Mouse (Mus musculus) intestine, embryonic 16.5 days (tissue): Measurements from ENCODE around the gene Tspoap1. TPM values are rescaled to one million over a fixed set of nuclear protein-coding genes. Genes with fewer than 3 reads are reported as not detected.

ENCODE experiments used
- ATAC-seq: fragments of 200-750 bp; cut with Nextera tagmentation; 2 replicates; pipeline ENCODE4 v1.8.0; 2017; ENCODE audit warnings: moderate TSS enrichment, moderate library complexity
- H3K27ac ChIP-seq: fragments of 300-500 bp; sonication (generic); 2 replicates; pipeline ENCODE4 v1.5.1; 2014; ENCODE audit warnings: mild to moderate bottlenecking, low read length
- H3K27me3 ChIP-seq: fragments of 300-500 bp; sonication (generic); replicated peaks from 2 replicates; pipeline ENCODE4 v1.6.1; 2014; ENCODE audit warnings: low read length, control low read depth, mixed read lengths; ENCODE audit not compliant: control insufficient read depth, insufficient read depth
- H3K36me3 ChIP-seq: fragments of 300-500 bp; sonication (generic); 2 replicates; pipeline ENCODE4 v1.6.1; 2014; ENCODE audit warnings: low read length, control low read depth; ENCODE audit not compliant: control insufficient read depth, insufficient read depth
- H3K4me1 ChIP-seq: fragments of 300-500 bp; sonication (generic); 2 replicates; pipeline ENCODE4 v1.6.1; 2014; ENCODE audit warnings: low read length, control low read depth, mixed read lengths; ENCODE audit not compliant: control insufficient read depth, insufficient read depth
- H3K4me2 ChIP-seq: fragments of 300-500 bp; sonication (generic); 2 replicates; pipeline ENCODE4 v1.6.1; 2014; ENCODE audit warnings: low read depth, low read length, control low read depth
- H3K4me3 ChIP-seq: fragments of 300-500 bp; sonication (generic); 2 replicates; pipeline ENCODE4 v1.5.1; 2014; ENCODE audit warnings: mild to moderate bottlenecking, low read length
- H3K9ac ChIP-seq: fragments of 300-500 bp; sonication (generic); 2 replicates; pipeline ENCODE4 v1.6.1; 2014; ENCODE audit warnings: low read depth, low read length
- H3K9me3 ChIP-seq: fragments of 300-500 bp; sonication (generic); 2 replicates; pipeline ENCODE4 v1.6.1; 2016; ENCODE audit warnings: low read length, control low read depth; ENCODE audit not compliant: control insufficient read depth
- WGBS: fragments of 180-500 bp; shearing (Covaris S2); extraction: QIAGEN DNeasy Blood & Tissue Kit; methylation state at CpG from one replicate; pipeline ENCODE4 v1.1.7; 2014; 5-methylcytosine and 5-hydroxymethylcytosine counted together
- polyA plus RNA-seq: library from polyadenylated mRNA; unstranded; fragments of >200 nt; fragmentation: Nextera tagmentation; extraction: Ambion mirVana; gene quantifications from 2 replicates; pipeline ENCODE4 v1.2.1, GENCODE M21; 2015

Gene Tspoap1
- polyA plus RNA-seq, 1 experiment from 2014 or later = 1.2 TPM

GRCm38 (mm10) chr11:87790088-87790487 is 29.7 kb downstream of the Tspoap1 start:
- Histone ChIP-seq H3K4me1 (no peaks in the 10 kb centered on the region), H3K4me3 (no peak overlapping the region)
- 87% methylated on average over 6 of the region's 6 CpGs for WGBS

DNA sequence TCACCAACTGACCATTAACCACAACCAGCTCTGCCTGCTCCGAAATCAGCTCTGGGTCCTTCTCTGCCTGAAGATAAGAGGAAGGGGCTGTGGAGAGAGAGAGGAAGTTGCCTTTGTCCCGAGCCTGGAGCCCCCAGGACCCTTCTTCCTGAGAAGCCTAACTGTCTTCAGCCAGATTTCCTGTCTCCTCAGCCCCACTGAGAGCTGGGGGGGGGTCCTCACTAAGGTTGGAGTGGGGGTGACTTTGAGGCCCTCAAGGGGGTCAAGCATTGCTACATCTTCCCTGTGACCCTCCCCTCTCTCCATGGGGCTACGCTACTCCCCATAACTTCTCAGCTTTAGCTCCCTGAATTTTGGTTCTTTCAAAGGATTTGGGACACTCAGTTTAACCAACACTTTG is 33.1 kb downstream of the Tspoap1 start, which contains the start of gene Mpo:
Mpo (plus strand) TSS at position 122 of the 400 bp plus-strand sequence.
- no peak for ATAC-seq
- no peaks in the 10 kb centered on the region for H3K9me3 ChIP-seq
- H3K27ac ChIP-seq = no peak within 1 kb of the TSS
- no peak within 1 kb of the TSS for H3K9ac ChIP-seq
- H3K36me3 ChIP-seq = no peaks in the 10 kb centered on the region
- no peaks in the 10 kb centered on the region for H3K4me1 ChIP-seq
- WGBS = 63% methylated on average over 3 of the region's 3 CpGs
- H3K4me2 ChIP-seq = no peak within 1 kb of the TSS
- no peak within 1 kb of the TSS for H3K4me3 ChIP-seq
- H3K27me3 ChIP-seq = 0 out of 2 replicates have a peak, but pooled peaks cover 2% of the 10 kb centered on the region

More at GRCm38 (mm10) chr11:87790088-87790487, 29.7 kb downstream of the Tspoap1 start:
- Histone ChIP-seq H3K27me3 (no peaks in the 10 kb centered on the region), H3K27ac (no peak overlapping the region), H3K4me2 (no peak overlapping the region), H3K9ac (no peak overlapping the region), H3K9me3 (no peaks in the 10 kb centered on the region), H3K36me3 (no peaks in the 10 kb centered on the region)
- ATAC-seq = no peak

GRCm38 (mm10) chr11:87801711-87802275 is 41.5 kb downstream of the Tspoap1 start:
- no peak overlapping the region for H3K4me2 ChIP-seq
- 80% methylated on average over 22 of the region's 22 CpGs for WGBS
- H3K27ac ChIP-seq = no peak overlapping the region
- ATAC-seq = no peak
- no peak overlapping the region for H3K4me3 ChIP-seq
- no peaks in the 10 kb centered on the region for H3K36me3 ChIP-seq
- no peaks in the 10 kb centered on the region for H3K9me3 ChIP-seq
- H3K4me1 ChIP-seq = no peaks in the 10 kb centered on the region
- H3K9ac ChIP-seq = no peak overlapping the region
- H3K27me3 ChIP-seq = 0 out of 2 replicates have a peak, but pooled peaks cover 2% of the 10 kb centered on the region

GRCm38 (mm10) chr11:87802621-87803020 is 42.3 kb downstream of the Tspoap1 start:
- Histone ChIP-seq H3K36me3 (no peaks in the 10 kb centered on the region), H3K4me3 (no peak overlapping the region), H3K4me1 (no peaks in the 10 kb centered on the region), H3K4me2 (no peak overlapping the region), H3K9ac (no peak overlapping the region), H3K27ac (no peak overlapping the region), H3K9me3 (no peaks in the 10 kb centered on the region), H3K27me3 (no peaks in the 10 kb centered on the region)
- ATAC-seq = no peak
- 47% methylated on average over 14 of the region's 14 CpGs for WGBS

DNA sequence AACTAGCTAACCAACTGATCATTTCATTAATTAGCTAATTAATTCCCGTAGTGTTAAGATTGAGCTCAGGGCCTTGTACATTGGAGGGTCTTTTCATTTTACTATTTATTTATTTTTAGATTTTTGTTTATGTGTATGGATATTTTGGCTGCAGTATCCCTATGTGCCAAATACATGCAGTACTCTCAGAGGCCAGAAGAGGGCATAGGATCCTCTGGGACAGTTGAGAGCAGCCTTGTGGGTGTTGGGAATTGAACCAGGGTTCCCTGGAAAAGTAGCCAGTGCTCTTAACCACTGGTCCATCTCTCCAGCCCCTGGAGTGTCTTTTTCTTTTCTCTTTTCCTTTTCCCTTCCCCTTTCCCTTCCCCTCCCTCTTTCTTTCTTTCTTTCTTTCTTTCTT is 45.1 kb downstream of the Tspoap1 start:
- no peak overlapping the region for H3K4me2 ChIP-seq
- WGBS = 69% methylated on average over 1 of the region's 1 CpGs
- H3K9ac ChIP-seq = no peak overlapping the region
- no peak overlapping the region for H3K4me3 ChIP-seq
- no peak overlapping the region for H3K27ac ChIP-seq
- no peaks in the 10 kb centered on the region for H3K27me3 ChIP-seq
- H3K4me1 ChIP-seq = no peaks in the 10 kb centered on the region
- no peak for ATAC-seq
- H3K9me3 ChIP-seq = no peaks in the 10 kb centered on the region
- no peaks in the 10 kb centered on the region for H3K36me3 ChIP-seq

- Histone ChIP-seq H3K4me1 (no peaks in the 10 kb centered on the region), H3K27me3 (no peaks in the 10 kb centered on the region), H3K36me3 (no peaks in the 10 kb centered on the region), H3K4me3 (no peak overlapping the region), H3K4me2 (no peak overlapping the region), H3K9me3 (no peaks in the 10 kb centered on the region), H3K27ac (no peak overlapping the region), H3K9ac (no peak overlapping the region)
- no peak for ATAC-seq
- WGBS = 87% methylated on average over 6 of the region's 6 CpGs
These were observed 47.1 kb downstream of the Tspoap1 start for GRCm38 (mm10) chr11:87807433-87807832.

- no peak for ATAC-seq
- H3K4me3 ChIP-seq = no peak overlapping the region
- H3K4me2 ChIP-seq = no peak overlapping the region
- no peaks in the 10 kb centered on the region for H3K4me1 ChIP-seq
- H3K9me3 ChIP-seq = no peaks in the 10 kb centered on the region
- H3K27me3 ChIP-seq = no peaks in the 10 kb centered on the region
- H3K9ac ChIP-seq = no peak overlapping the region
- 75% methylated on average over 7 of the region's 7 CpGs for WGBS
- H3K27ac ChIP-seq = no peak overlapping the region
- no peaks in the 10 kb centered on the region for H3K36me3 ChIP-seq
These were observed 47.9 kb downstream of the Tspoap1 start for GRCm38 (mm10) chr11:87808236-87808635.

GRCm38 (mm10) chr11:87811396-87811795 is 51.1 kb downstream of the Tspoap1 start:
- Histone ChIP-seq H3K36me3 (no peaks in the 10 kb centered on the region), H3K27me3 (peaks cover 5% of the 10 kb centered on the region; the same call in 1 of the 2 replicates), H3K4me3 (no peak overlapping the region), H3K4me1 (no peaks in the 10 kb centered on the region), H3K9ac (no peak overlapping the region), H3K4me2 (no peak overlapping the region), H3K9me3 (no peaks in the 10 kb centered on the region), H3K27ac (no peak overlapping the region)
- WGBS = 35% methylated on average over 4 of the region's 4 CpGs
- ATAC-seq = no peak

DNA sequence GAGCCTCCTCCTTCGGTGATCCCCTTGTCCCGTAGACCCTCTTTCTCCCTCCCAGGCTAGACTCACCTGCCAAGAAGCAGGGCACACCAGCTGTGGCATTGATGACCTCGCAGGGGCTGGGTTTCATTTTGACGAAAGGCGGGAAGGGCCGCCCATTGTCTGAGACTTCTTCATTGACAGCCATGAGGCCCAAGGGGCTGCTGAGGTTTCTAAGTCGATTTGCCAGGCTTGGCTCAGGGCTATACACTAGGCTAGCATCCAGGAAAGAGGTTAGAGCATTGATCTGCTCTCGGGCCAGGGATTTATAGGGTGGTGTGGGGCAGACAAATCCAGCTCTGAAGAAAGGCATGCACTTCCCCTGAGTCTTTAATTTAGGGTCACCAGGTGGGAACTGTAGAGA is 54.5 kb downstream of the Tspoap1 start:
- no peak for ATAC-seq
- H3K9me3 ChIP-seq = no peaks in the 10 kb centered on the region
- H3K27me3 ChIP-seq = peaks cover 5% of the 10 kb centered on the region; the same call in 1 of the 2 replicates
- no peaks in the 10 kb centered on the region for H3K4me1 ChIP-seq
- no peak overlapping the region for H3K4me2 ChIP-seq
- no peak overlapping the region for H3K9ac ChIP-seq
- H3K27ac ChIP-seq = no peak overlapping the region
- WGBS = 70% methylated on average over 8 of the region's 8 CpGs
- no peak overlapping the region for H3K4me3 ChIP-seq
- no peaks in the 10 kb centered on the region for H3K36me3 ChIP-seq
